Comparison of ENCODE assay signal across 17 mouse cellular contexts in genomic region chr10:77004936-77005335, GRCm38 (mm10). TPM values are rescaled to one million over a fixed set of nuclear protein-coding genes. Genes with fewer than 3 reads are reported as not detected.
DNase-seq lines count a peak whose midpoint lies in the region; ATAC-seq and TF ChIP-seq lines count a peak whose summit lies in the region.
"Had no signal": no experiment of that assay in that cellular context is flagged by ENCODE, and none has a peak within 500 bp of the region (broad histone marks: within the 10 kb centered on the region; RNA-seq: fewer than 3 reads in every experiment).

No protein-coding gene starts in this region.

- H3K36me3 ChIP-seq in heart, embryonic 11.5 days (ENCODE audit: control insufficient read depth, insufficient read depth, low read length): no peaks in the 10 kb centered on the region
- H3K36me3 ChIP-seq in hindbrain, postnatal 0 days (ENCODE audit: insufficient read depth, low read length): no peaks in the 10 kb centered on the region
- H3K36me3 ChIP-seq in intestine, embryonic 16.5 days (ENCODE audit: control insufficient read depth, insufficient read depth, low read length): no peaks in the 10 kb centered on the region
- H3K36me3 ChIP-seq: neural tube, embryonic 12.5 days had no signal

- ATAC-seq in heart, embryonic 11.5 days (replicated peaks; ENCODE audit: insufficient number of reproducible peaks, low FRiP score, low TSS enrichment): no peak; the same call in 1 of the 2 replicates
- ATAC-seq in Patski: peak; percentile 62
- ATAC-seq in hindbrain, postnatal 0 days: no peak; the same call in 1 of the 2 replicates
- ATAC-seq in intestine, embryonic 16.5 days: no peak
- ATAC-seq: CD4-positive, CD25-positive, alpha-beta regulatory T cell, adult 4 months; forebrain, embryonic 13.5 days had no signal

- CTCF ChIA-PET in Patski (lab: Charles Lee): no interaction called here

- intact Hi-C loops in heart, postnatal 36 days (cut with DNase I): no loop called here

- POLR2A ChIA-PET in Patski (lab: Charles Lee): no interaction called here

- H3K27me3 ChIP-seq in heart, embryonic 11.5 days (ENCODE audit: control insufficient read depth, insufficient read depth, low read length): no peaks in the 10 kb centered on the region
- H3K27me3 ChIP-seq in Patski: no peaks in the 10 kb centered on the region
- no peaks in the 10 kb centered on the region for H3K27me3 ChIP-seq in hindbrain, postnatal 0 days (ENCODE audit: insufficient read depth, low read length)
- no peaks in the 10 kb centered on the region for H3K27me3 ChIP-seq in intestine, embryonic 16.5 days (replicated peaks; ENCODE audit: control insufficient read depth, insufficient read depth, low read length)
- H3K27me3 ChIP-seq: forebrain, embryonic 13.5 days; neural tube, embryonic 12.5 days had no signal

- 0 out of 2 replicates have a peak overlapping the region, but pooled peaks have one; percentile 18 for H3K9ac ChIP-seq in heart, embryonic 11.5 days (ENCODE audit: low read depth, low read length)
- H3K9ac ChIP-seq in hindbrain, postnatal 0 days (replicated peaks; ENCODE audit: low read length): no peak overlapping the region
- no peak overlapping the region for H3K9ac ChIP-seq in intestine, embryonic 16.5 days (ENCODE audit: low read depth, low read length)
- H3K9ac ChIP-seq: forebrain, embryonic 13.5 days; neural tube, embryonic 12.5 days had no signal

- peaks cover 7% of the 10 kb centered on the region; the same call in 1 of the 2 replicates for H3K4me1 ChIP-seq in heart, embryonic 11.5 days (ENCODE audit: control insufficient read depth, insufficient read depth, low read length)
- peaks cover 11% of the 10 kb centered on the region for H3K4me1 ChIP-seq in hindbrain, postnatal 0 days (ENCODE audit: insufficient read depth, low read length)
- H3K4me1 ChIP-seq in intestine, embryonic 16.5 days (ENCODE audit: control insufficient read depth, insufficient read depth, low read length): peaks cover 10% of the 10 kb centered on the region

- 23% methylated on average over 7 of the region's 7 CpGs for WGBS in heart, embryonic 11.5 days (ENCODE audit: insufficient replicate concordance)
- 35% methylated on average over 7 of the region's 7 CpGs for WGBS in hindbrain, postnatal 0 days
- 33% methylated on average over 7 of the region's 7 CpGs for WGBS in intestine, embryonic 16.5 days

- H3K27ac ChIP-seq in heart, embryonic 11.5 days (ENCODE audit: low read depth, low read length): no peak overlapping the region
- no peak overlapping the region for H3K27ac ChIP-seq in hindbrain, postnatal 0 days
- no peak overlapping the region for H3K27ac ChIP-seq in intestine, embryonic 16.5 days (ENCODE audit: low read length)
- H3K27ac ChIP-seq: forebrain, embryonic 13.5 days; neural tube, embryonic 12.5 days had no signal

- TF ChIP-seq CTCF in Patski (IDR thresholded peaks at IDR 0.05): no peak
- no peak for TF ChIP-seq CTCF in hindbrain, postnatal 0 days (IDR thresholded peaks at IDR 0.05; ENCODE audit: low read depth)

- no peak overlapping the region for H3K4me3 ChIP-seq in heart, embryonic 11.5 days (ENCODE audit: low read depth, low read length)
- H3K4me3 ChIP-seq in hindbrain, postnatal 0 days (ENCODE audit: low read length): no peak overlapping the region
- H3K4me3 ChIP-seq in intestine, embryonic 16.5 days (ENCODE audit: low read length): no peak overlapping the region
- H3K4me3 ChIP-seq: forebrain, embryonic 13.5 days; neural tube, embryonic 12.5 days had no signal

- in situ Hi-C loops in Patski (cut with MboI; ENCODE audit: low pct_unique_long_range_greater_than_20kb): loop anchor here (25.0 kb wide), 1 partner anchor 393 kb away; the partner anchor contains the start of gene Col6a2

- DNase-seq in heart, postnatal 36 days: no peak
- DNase-seq in 3T3-L1 (ENCODE audit: low read depth, low spot score) (peak; percentile 36), Patski (ENCODE audit: low read depth, low spot score) (peak; percentile 47)
- DNase-seq in hindbrain, postnatal 0 days (ENCODE audit: low spot score): peak; percentile 51
- no peak for DNase-seq in thymus, postnatal 10 days (ENCODE audit: low spot score in 2 of 2)
- DNase-seq: adrenal gland, adult 2 months; gastrocnemius, postnatal 14 days; kidney, postnatal 36 days; layer of hippocampus, postnatal 36 days; lung, adult 2 months; right cerebral cortex, postnatal 14 days; thymus, adult 2 months had no signal

- no peak overlapping the region for H3K4me2 ChIP-seq in heart, embryonic 11.5 days
- no peak overlapping the region for H3K4me2 ChIP-seq in hindbrain, postnatal 0 days (ENCODE audit: low read depth, low read length)
- H3K4me2 ChIP-seq in intestine, embryonic 16.5 days (ENCODE audit: low read depth, low read length): no peak overlapping the region
- H3K4me2 ChIP-seq: forebrain, embryonic 13.5 days; neural tube, embryonic 12.5 days had no signal

- no peaks in the 10 kb centered on the region for H3K9me3 ChIP-seq in heart, embryonic 11.5 days (replicated peaks; ENCODE audit: control insufficient read depth, low read length)
- H3K9me3 ChIP-seq in hindbrain, postnatal 0 days (ENCODE audit: low read length): no peaks in the 10 kb centered on the region
- H3K9me3 ChIP-seq in intestine, embryonic 16.5 days (ENCODE audit: control insufficient read depth, low read length): no peaks in the 10 kb centered on the region
- H3K9me3 ChIP-seq: forebrain, embryonic 13.5 days; neural tube, embryonic 12.5 days had no signal

RNA-seq across cellular contexts. Expression of gene Slc19a1, which starts 27.1 kb away (rescaled TPM):
- 15.3 and 15.8 TPM in 2 replicates for polyA plus RNA-seq in heart, embryonic 11.5 days (2014; fragmentation: Nextera tagmentation; extraction: Ambion mirVana)
- total RNA-seq in heart, postnatal 36 days (2021): 1 to 10 TPM; 4.1 to 8.8 TPM
- 18.0 TPM for polyA plus RNA-seq in Patski (2021)
- 41.6 and 49.8 TPM in 2 replicates for total RNA-seq in hindbrain, postnatal 0 days (2014; rRNA removed)
- polyA plus RNA-seq in hindbrain, postnatal 0 days (2015; fragmentation: Nextera tagmentation; extraction: Ambion mirVana): 45.5 and 48.6 TPM in 2 replicates
- 65.3 and 73.7 TPM in 2 replicates for polyA plus RNA-seq in intestine, embryonic 16.5 days (2015; fragmentation: Nextera tagmentation; extraction: Ambion mirVana)

RNA-seq across cellular contexts. Expression of gene Pcbp3, which starts 43.2 kb away (rescaled TPM):
- 6.6 and 6.9 TPM in 2 replicates for polyA plus RNA-seq in heart, embryonic 11.5 days (2014; fragmentation: Nextera tagmentation; extraction: Ambion mirVana)
- 1 to 10 TPM; 2.4 to 4.9 TPM for total RNA-seq in heart, postnatal 36 days (2021)
- 31.4 TPM for polyA plus RNA-seq in Patski (2021)
- total RNA-seq in hindbrain, postnatal 0 days (2014; rRNA removed): 57.0 and 59.0 TPM in 2 replicates
- polyA plus RNA-seq in hindbrain, postnatal 0 days (2015; fragmentation: Nextera tagmentation; extraction: Ambion mirVana): 92.9 and 95.6 TPM in 2 replicates
- polyA plus RNA-seq in intestine, embryonic 16.5 days (2015; fragmentation: Nextera tagmentation; extraction: Ambion mirVana): 42.1 and 44.1 TPM in 2 replicates

Comparison
In these comparisons a context has a peak if more than half of its experiments do, and no peak if none do; other contexts are left out.
1. DNase-seq: peak in 3T3-L1 (single experiment), Patski (single experiment) and hindbrain, postnatal 0 days (single experiment); none in heart, postnatal 36 days (0 of 2) and thymus, postnatal 10 days (0 of 2).